Mouse (Mus musculus) limb, embryonic 13.5 days (tissue): ENCODE results near the gene Nqo2. TPM values are rescaled to one million over a fixed set of nuclear protein-coding genes. Genes with fewer than 3 reads are reported as not detected.
"Not testable (repeated sequence)": the region's sequence is repeated elsewhere in the genome, so short reads cannot be mapped to it uniquely, and the experiment has no call there.

Source experiments
- ATAC-seq: fragments of 200-750 bp; cut with Nextera tagmentation; 2 replicates; pipeline ENCODE4 v1.8.0; 2017; ENCODE audit warnings: low read depth, moderate number of reproducible peaks, moderate TSS enrichment; ENCODE audit not compliant: low FRiP score
- H3K27ac ChIP-seq: fragments of 300-500 bp; sonication (generic); 2 replicates; pipeline ENCODE4 v1.5.1; 2015; ENCODE audit warnings: inconsistent platforms, mild to moderate bottlenecking, moderate library complexity
- H3K27me3 ChIP-seq: fragments of 300-500 bp; sonication (generic); 2 replicates; pipeline ENCODE4 v1.6.1; 2015; ENCODE audit warnings: mild to moderate bottlenecking, inconsistent platforms
- H3K36me3 ChIP-seq: fragments of 300-500 bp; sonication (generic); 2 replicates; pipeline ENCODE4 v1.6.1; 2015; ENCODE audit warnings: inconsistent platforms, mild to moderate bottlenecking, moderate library complexity
- H3K4me1 ChIP-seq: fragments of 300-500 bp; sonication (generic); 2 replicates; pipeline ENCODE4 v1.6.1; 2015; ENCODE audit warnings: inconsistent platforms
- H3K4me2 ChIP-seq: fragments of 300-500 bp; sonication (generic); replicated peaks from 2 replicates; pipeline ENCODE4 v1.6.1; 2015; ENCODE audit warnings: inconsistent platforms, mild to moderate bottlenecking, moderate library complexity
- H3K4me3 ChIP-seq: fragments of 300-500 bp; sonication (generic); 2 replicates; pipeline ENCODE4 v1.5.1; 2015; ENCODE audit warnings: moderate library complexity, mild to moderate bottlenecking, inconsistent platforms
- H3K9ac ChIP-seq: fragments of 300-500 bp; sonication (generic); 2 replicates; pipeline ENCODE4 v1.6.1; 2015; ENCODE audit warnings: mild to moderate bottlenecking, inconsistent platforms
- H3K9me3 ChIP-seq: fragments of 300-500 bp; sonication (generic); 2 replicates; pipeline ENCODE4 v1.6.1; 2016; ENCODE audit warnings: inconsistent platforms
- whole genome bisulfite sequencing: fragments of 180-500 bp; shearing (Covaris S2); methylation state at CpG from one replicate; pipeline ENCODE4 v1.1.7; 2015; 5-methylcytosine and 5-hydroxymethylcytosine counted together
- polyA plus RNA-seq: library from polyadenylated mRNA; unstranded; fragments of >200 nt; fragmentation: Nextera tagmentation; extraction: Ambion mirVana; gene quantifications from 2 replicates; pipeline ENCODE4 v1.2.1, GENCODE M21; 2015

The Nqo2 gene
- polyA plus RNA-seq: 13.8 and 16.6 TPM in 2 replicates

GRCm38 (mm10) chr13:33964206-33965046 is at the start of gene Nqo2:
Gene Nqo2, plus strand, starts transcription at chr13:33964687.
- peak; percentile 87 for ATAC-seq

GRCm38 (mm10) chr13:33921041-33921440 is 43.4 kb upstream of the Nqo2 start:
- WGBS: 88% methylated on average over 6 of the region's 6 CpGs
- Histone ChIP-seq H3K36me3 (peaks cover 78% of the 10 kb centered on the region), H3K27ac (no peak overlapping the region), H3K4me2 (no peak overlapping the region), H3K9me3 (no peaks in the 10 kb centered on the region), H3K4me3 (no peak overlapping the region), H3K9ac (no peak overlapping the region), H3K27me3 (no peaks in the 10 kb centered on the region), H3K4me1 (no peaks in the 10 kb centered on the region)
- ATAC-seq: no peak

More at GRCm38 (mm10) chr13:33964206-33965046, at the start of gene Nqo2:
- peak within 1 kb of the TSS; percentile 85 for H3K27ac ChIP-seq
- no peaks in the 10 kb centered on the region for H3K27me3 ChIP-seq
- no peaks in the 10 kb centered on the region for H3K9me3 ChIP-seq
- H3K4me2 ChIP-seq: peak within 1 kb of the TSS; percentile 68
- H3K4me1 ChIP-seq: peaks cover 10% of the 10 kb centered on the region
- H3K4me3 ChIP-seq: peak within 1 kb of the TSS; percentile 52
- WGBS: 3% methylated on average over 22 of the region's 22 CpGs
- H3K36me3 ChIP-seq: no peaks in the 10 kb centered on the region
- peak within 1 kb of the TSS; percentile 70 for H3K9ac ChIP-seq

- H3K4me2 ChIP-seq: no peak overlapping the region
- no peak overlapping the region for H3K9ac ChIP-seq
- no peaks in the 10 kb centered on the region for H3K9me3 ChIP-seq
- ATAC-seq: no peak
- no peak overlapping the region for H3K27ac ChIP-seq
- H3K4me1 ChIP-seq: no peaks in the 10 kb centered on the region
- H3K27me3 ChIP-seq: no peaks in the 10 kb centered on the region
- H3K4me3 ChIP-seq: no peak overlapping the region
- 88% methylated on average over 5 of the region's 5 CpGs for WGBS
- H3K36me3 ChIP-seq: peaks cover 76% of the 10 kb centered on the region
Measured at GRCm38 (mm10) chr13:33921699-33922098, 42.8 kb upstream of the Nqo2 start.

- Histone ChIP-seq H3K9me3 (no peaks in the 10 kb centered on the region), H3K9ac (no peak overlapping the region), H3K27me3 (no peaks in the 10 kb centered on the region), H3K36me3 (peaks cover 17% of the 10 kb centered on the region; the same call in 1 of the 2 replicates), H3K4me2 (no peak overlapping the region), H3K4me3 (no peak overlapping the region), H3K4me1 (0 out of 2 replicates have a peak, but pooled peaks cover 7% of the 10 kb centered on the region), H3K27ac (no peak overlapping the region)
- 74% methylated on average over 2 of the region's 2 CpGs for WGBS
- ATAC-seq: no peak
Measured at GRCm38 (mm10) chr13:33930281-33930680, 34.2 kb upstream of the Nqo2 start.

- Histone ChIP-seq H3K4me1 (0 out of 2 replicates have a peak, but pooled peaks cover 8% of the 10 kb centered on the region), H3K36me3 (peaks cover 13% of the 10 kb centered on the region; the same call in 1 of the 2 replicates), H3K27ac (no peak overlapping the region), H3K4me2 (no peak overlapping the region), H3K9ac (no peak overlapping the region), H3K27me3 (no peaks in the 10 kb centered on the region), H3K9me3 (no peaks in the 10 kb centered on the region), H3K4me3 (no peak overlapping the region)
- no peak for ATAC-seq
- 81% methylated on average over 3 of the region's 3 CpGs for WGBS
Measured at GRCm38 (mm10) chr13:33930912-33931311, 33.6 kb upstream of the Nqo2 start.

GRCm38 (mm10) chr13:33934743-33935142 is 29.7 kb upstream of the Nqo2 start:
- no peak overlapping the region for H3K9ac ChIP-seq
- peak overlapping the region; percentile 71 for H3K4me3 ChIP-seq

GRCm38 (mm10) chr13:33935465-33936181 is 28.9 kb upstream of the Nqo2 start:
- no peaks in the 10 kb centered on the region for H3K27me3 ChIP-seq
- ATAC-seq: peak; percentile 86
- WGBS: under 1% methylated on average over 42 of the region's 44 CpGs
- H3K9me3 ChIP-seq: no peaks in the 10 kb centered on the region
- peak overlapping the region; percentile 71 for H3K4me3 ChIP-seq
- H3K4me1 ChIP-seq: 0 out of 2 replicates have a peak, but pooled peaks cover 8% of the 10 kb centered on the region
- peak overlapping the region; percentile 88 for H3K9ac ChIP-seq
- no peaks in the 10 kb centered on the region for H3K36me3 ChIP-seq
- H3K4me2 ChIP-seq: peak overlapping the region; percentile 88
- H3K27ac ChIP-seq: no peak overlapping the region

More at GRCm38 (mm10) chr13:33934743-33935142, 29.7 kb upstream of the Nqo2 start:
- H3K4me1 ChIP-seq: 0 out of 2 replicates have a peak, but pooled peaks cover 8% of the 10 kb centered on the region
- H3K36me3 ChIP-seq: peaks cover 6% of the 10 kb centered on the region; the same call in 1 of the 2 replicates
- peak overlapping the region; percentile 88 for H3K4me2 ChIP-seq
- no peaks in the 10 kb centered on the region for H3K27me3 ChIP-seq
- ATAC-seq: no peak
- no peaks in the 10 kb centered on the region for H3K9me3 ChIP-seq
- no peak overlapping the region for H3K27ac ChIP-seq
- 73% methylated on average over 6 of the region's 6 CpGs for WGBS

GRCm38 (mm10) chr13:33937151-33937550 is 27.3 kb upstream of the Nqo2 start:
- ATAC-seq: no peak
- Histone ChIP-seq H3K27ac (no peak overlapping the region), H3K36me3 (no peaks in the 10 kb centered on the region), H3K27me3 (no peaks in the 10 kb centered on the region), H3K4me2 (no peak overlapping the region), H3K4me3 (no peak overlapping the region), H3K4me1 (0 out of 2 replicates have a peak, but pooled peaks cover 8% of the 10 kb centered on the region), H3K9me3 (no peaks in the 10 kb centered on the region), H3K9ac (no peak overlapping the region)
- 82% methylated on average over 5 of the region's 5 CpGs for WGBS

- not testable (repeated sequence) for H3K27ac ChIP-seq, H3K4me2 ChIP-seq, H3K36me3 ChIP-seq, H3K9ac ChIP-seq, H3K4me3 ChIP-seq, H3K9me3 ChIP-seq, ATAC-seq, H3K27me3 ChIP-seq, H3K4me1 ChIP-seq
Measured at GRCm38 (mm10) chr13:33937587-33937986, 26.9 kb upstream of the Nqo2 start.

- no peak overlapping the region for H3K4me3 ChIP-seq
- H3K27ac ChIP-seq: no peak overlapping the region
- ATAC-seq: no peak
- H3K4me1 ChIP-seq: no peaks in the 10 kb centered on the region
- H3K36me3 ChIP-seq: no peaks in the 10 kb centered on the region
- H3K4me2 ChIP-seq: no peak overlapping the region
- WGBS: 93% methylated on average over 5 of the region's 5 CpGs
- H3K27me3 ChIP-seq: no peaks in the 10 kb centered on the region
- no peak overlapping the region for H3K9ac ChIP-seq
- H3K9me3 ChIP-seq: no peaks in the 10 kb centered on the region
Measured at GRCm38 (mm10) chr13:33941288-33941808, 23.1 kb upstream of the Nqo2 start.

- no peaks in the 10 kb centered on the region for H3K36me3 ChIP-seq
- ATAC-seq: no peak
- no peaks in the 10 kb centered on the region for H3K27me3 ChIP-seq
- no peak overlapping the region for H3K4me2 ChIP-seq
- H3K27ac ChIP-seq: no peak overlapping the region
- H3K9me3 ChIP-seq: no peaks in the 10 kb centered on the region
- H3K9ac ChIP-seq: no peak overlapping the region
- H3K4me1 ChIP-seq: no peaks in the 10 kb centered on the region
- 42% methylated on average over 4 of the region's 4 CpGs for WGBS
- H3K4me3 ChIP-seq: no peak overlapping the region
Measured at GRCm38 (mm10) chr13:33942212-33942779, 22.2 kb upstream of the Nqo2 start.
